Mouse (Mus musculus) lung, adult 10 weeks (tissue): Measurements from ENCODE around the gene Grik1. TPM values are rescaled to one million over a fixed set of nuclear protein-coding genes. Genes with fewer than 3 reads are reported as not detected.

ENCODE experiments used
- polyA plus RNA-seq: library from polyadenylated mRNA; stranded (reverse); fragments of 350-450 nt; fragmentation: Illumina TruSeq; extraction: RNeasy Lipid Tissue Mini Kit (QIAGEN cat#74804); gene quantifications from one replicate; pipeline ENCODE4 v1.2.3, GENCODE M21; 2014; ENCODE audit warnings: low read depth, low replicate concordance; ENCODE audit not compliant: insufficient read depth

Grik1 gene
- 0.11 TPM for polyA plus RNA-seq

GRCm38 (mm10) chr16:88290132-88290772 is at the start of gene Grik1:
Gene Grik1, minus strand, starts transcription at chr16:88290265.

Other genes with a start within 250 kb of the Grik1 start
- gene Cldn17, start 216.7 kb upstream of the Grik1 start, polyA plus RNA-seq: not detected